Mouse (Mus musculus): ENCODE measurements around the gene Pex19.

The Pex19 gene

DNA sequence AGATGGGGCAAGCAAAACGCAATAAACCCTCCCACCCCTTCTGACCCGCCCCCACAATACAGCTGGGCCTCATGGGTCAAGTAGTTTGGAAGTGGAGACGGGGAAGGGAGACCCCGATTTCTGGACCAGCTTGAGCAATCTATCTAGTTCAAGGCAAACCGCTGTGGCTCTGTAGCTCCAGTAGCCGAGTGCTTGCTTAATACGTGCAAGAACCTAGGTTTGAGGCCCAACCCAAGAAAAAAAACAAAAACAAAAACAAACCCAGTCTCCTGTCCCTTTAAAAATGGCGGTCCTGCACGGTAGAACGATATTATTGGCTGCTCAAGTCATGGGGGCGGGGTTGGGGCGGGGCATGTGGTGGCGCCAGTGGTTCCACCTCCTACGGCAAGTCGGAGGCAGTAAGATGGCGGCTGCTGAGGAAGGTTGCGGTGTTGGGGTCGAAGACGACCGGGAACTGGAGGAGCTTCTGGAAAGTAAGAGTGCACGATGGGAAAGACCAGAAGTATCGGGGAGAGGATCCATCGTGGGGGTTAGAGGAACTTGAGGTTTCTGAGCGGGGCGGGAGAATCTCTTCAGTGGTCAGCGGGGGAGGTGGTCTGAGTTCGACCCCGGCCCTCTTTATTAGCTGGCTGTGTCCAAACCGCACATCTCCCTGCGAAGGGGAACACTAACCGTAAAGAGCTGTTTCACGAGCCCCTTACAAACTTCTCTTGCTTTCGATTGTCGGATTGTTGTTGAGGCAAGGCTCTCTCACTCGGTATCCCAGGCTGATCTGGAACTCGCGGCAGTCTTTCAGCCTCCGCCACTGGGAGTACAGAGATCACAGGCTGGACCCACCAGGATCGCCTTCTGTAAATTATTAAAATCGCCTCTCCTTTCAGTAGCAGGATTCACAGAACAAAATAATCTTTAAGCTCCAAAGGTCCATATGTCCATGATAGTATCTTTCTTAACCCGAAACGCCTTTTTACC is at the start of gene Pex19:
Gene Pex19 (plus strand): TSS at position 380 of the 972 bp plus-strand sequence.
- peak; percentile 93 for DNase-seq (ENCODE audit: low read depth)

DNA sequence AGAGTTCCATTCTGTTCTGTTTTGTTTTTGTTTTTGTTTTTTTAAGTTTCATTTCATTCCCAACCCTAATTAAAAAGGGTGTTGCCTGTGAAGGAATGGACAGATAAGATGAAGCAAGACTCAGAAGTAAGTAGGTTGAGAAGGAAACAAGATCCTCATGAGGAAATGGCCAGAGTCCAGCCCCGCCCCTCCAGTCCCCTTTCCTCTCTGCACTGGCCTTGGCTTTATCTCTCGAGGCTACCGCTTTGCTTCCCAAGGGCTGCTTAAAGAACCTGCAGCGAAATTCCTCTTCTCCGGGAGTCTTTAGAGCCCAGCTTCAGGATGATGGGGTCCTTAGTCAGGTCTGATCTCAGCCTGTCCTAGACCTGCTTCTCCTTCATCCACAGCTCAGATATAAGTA is 48.6 kb upstream of the Pex19 start:
- no peak for DNase-seq (ENCODE audit: low read depth)

DNA sequence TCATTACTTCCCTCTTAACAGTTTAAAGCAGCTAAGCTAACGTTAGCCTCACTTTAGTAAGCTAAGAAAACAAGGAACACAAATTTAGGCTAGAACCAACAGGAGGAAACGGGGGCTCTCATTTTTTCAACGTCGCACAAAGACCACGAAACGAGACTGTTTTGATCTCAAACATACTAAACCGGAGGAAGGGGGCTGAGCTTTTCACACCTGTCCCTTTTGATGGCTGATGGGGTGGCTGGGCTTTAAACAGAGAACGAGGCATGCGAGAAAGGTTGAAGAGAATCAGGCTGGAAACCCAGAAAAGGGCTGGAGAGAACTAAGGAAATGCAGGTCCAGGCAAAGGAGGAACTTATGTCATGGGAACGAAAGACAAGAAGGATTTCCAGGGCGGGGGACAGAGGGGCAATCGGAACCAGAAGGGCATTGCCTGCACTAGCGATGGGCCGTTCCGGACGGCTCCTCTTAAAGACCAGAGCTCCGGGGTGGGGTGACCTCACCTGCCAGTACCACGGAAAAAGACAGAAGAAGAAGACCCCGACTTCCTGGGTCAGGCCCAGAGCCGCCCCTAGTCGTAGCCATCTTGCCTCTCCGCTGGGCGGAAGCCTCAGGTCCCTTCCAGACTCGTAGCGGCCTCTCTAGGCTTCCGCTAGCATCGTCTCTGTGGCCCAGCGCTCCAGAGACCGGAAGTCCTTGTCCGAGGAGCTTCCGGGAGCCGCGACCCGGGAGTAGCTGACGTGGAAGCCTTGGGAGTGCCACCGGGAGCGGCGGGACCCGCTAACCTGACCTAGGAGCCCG is 44.3 kb upstream of the Pex19 start, which contains the start of the genes Copa and Ncstn:
Gene Copa (plus strand): TSS at position 429 of the 798 bp plus-strand sequence.
Gene Ncstn (minus strand): TSS at position 695 of the 798 bp plus-strand sequence.
- DNase-seq (ENCODE audit: low read depth), result peak; percentile 92

DNA sequence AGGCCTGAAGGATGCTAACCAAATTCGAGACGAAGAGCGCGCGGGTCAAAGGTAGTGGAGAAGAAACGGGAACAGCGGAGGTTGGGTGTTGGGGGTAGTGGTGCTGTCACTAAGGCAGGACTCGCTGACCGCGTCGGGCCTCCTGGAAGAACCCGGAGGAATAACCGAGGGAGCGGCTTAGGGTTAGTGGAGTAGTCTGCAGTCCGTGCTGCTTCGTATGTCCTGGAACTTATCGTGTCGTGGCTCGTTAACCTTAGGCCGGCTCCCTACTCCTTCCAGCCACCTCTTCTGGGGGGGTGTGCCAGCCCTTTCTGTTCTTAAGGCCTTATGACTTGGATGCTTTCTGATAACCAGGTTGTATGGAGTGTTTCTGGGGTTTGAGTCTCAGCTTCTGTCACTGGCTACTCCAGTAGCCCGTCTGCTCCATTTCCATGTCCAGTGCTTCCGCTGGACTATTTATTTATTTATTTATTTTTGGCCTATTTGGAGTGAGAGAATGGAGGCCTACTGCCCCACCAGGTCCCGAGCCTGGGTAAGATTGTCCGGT is 43.6 kb upstream of the Pex19 start:
- DNase-seq (ENCODE audit: low read depth), result no peak

DNA sequence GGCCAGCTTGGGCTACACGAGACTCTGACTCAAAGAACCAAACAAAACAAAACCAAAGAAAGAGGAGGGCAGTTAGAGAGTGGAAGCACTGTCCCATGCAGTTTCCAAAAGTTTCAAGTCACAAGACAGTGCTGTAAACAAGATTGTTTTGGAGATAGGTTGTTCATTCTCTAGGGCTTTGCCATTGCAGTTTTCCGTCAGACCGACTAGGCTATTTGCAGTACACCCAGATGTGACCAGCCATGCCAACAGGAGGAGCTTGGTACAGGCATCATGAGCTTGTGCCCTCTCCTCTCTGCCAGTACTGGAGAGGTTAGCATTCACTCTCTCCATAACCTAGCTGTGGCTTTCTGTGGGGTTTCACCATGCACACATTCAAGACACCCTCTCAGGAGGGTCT is 33.0 kb upstream of the Pex19 start:
- DNase-seq (ENCODE audit: low read depth), result no peak

DNA sequence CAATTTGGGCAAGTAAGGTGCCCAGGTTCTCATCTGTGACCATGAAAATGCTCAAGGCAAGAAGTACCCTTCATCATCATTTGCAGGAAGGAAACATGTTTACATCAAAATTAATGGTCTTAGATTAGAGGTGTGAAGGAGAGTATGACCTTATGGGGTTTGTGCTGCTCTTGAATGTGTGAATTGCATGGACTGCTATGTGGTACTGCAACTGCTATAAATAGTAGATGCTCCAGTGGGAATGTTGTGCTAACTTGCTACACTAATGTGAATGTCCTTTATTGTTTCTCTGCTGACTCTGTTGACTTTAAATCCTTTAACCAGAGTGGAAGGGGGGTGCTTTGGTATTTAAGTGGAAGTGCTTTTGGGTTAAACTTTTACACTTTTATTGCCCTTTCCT is 32.3 kb upstream of the Pex19 start:
- DNase-seq (ENCODE audit: low read depth), result no peak

DNA sequence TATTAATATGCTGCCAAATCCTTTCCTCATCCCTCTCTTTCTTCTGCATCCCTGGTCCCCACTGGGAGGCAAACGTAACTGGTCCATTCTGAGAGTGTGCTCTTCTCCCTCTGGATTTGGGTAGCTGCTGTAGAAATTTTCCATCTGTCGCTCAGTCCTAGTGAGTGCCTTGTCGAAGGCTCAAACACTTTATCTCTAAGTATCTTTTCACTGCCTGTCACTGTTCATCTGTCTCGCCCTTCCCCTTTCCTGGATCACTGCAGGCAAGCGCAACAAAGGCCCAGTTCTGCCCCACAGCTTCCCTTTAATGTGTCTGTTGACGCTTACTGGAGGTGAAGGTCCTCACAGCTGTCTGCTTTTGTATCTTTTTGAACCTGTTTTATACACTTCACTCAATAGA is 31.4 kb upstream of the Pex19 start:
- DNase-seq (ENCODE audit: low read depth), result no peak

DNA sequence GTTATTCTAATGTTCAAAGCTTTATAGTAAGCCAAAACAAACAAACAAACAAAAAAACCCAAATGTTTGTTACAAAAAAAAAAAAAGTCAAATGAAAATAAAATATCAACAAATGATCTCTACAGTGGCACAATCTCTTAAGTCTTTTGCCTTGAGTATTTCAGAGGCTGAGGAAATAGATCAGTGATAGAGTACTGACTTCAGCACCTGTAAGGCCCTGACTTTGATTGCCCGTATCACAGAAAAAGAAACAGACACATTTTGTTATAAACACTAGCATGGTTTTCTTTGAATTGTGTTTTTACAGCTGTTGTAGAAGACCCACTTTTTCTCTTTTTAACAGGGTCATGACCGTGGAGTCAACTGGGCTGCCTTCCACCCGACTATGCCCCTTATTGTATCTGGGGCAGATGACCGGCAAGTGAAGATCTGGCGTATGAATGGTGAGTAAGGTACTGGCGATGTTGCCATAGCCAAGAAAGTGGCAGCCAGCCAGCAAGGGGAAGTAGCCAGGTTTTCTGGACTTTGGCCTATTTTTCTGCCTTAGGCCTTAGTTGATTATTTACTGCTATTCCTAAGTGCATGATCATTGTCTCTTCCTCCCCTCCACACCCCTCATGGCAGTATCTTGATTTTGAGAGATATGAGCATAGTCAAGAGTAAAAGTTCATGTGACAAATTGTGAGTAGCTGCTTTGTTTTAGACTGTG is 27.1 kb upstream of the Pex19 start:
- no peak for DNase-seq (ENCODE audit: low read depth)

DNA sequence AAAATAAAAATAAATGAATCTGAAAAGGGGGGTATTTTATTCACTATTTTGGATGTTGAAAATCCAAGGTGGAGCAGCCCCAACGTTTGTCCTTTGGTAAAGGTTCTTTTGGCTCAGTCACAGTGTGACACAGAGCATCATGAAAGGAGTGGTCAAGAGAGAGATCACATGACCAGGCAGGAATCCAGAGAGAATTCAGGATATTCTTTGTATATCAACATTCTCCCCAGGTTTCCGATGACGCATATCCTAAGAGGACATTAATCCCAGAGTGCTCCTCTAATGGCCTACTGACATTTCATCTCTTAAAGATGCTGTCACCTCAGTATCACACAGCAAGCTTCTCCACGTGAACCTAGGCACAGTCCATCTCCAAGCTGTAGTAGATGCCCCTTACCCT is 22.9 kb upstream of the Pex19 start:
- DNase-seq (ENCODE audit: low read depth), result no peak

DNA sequence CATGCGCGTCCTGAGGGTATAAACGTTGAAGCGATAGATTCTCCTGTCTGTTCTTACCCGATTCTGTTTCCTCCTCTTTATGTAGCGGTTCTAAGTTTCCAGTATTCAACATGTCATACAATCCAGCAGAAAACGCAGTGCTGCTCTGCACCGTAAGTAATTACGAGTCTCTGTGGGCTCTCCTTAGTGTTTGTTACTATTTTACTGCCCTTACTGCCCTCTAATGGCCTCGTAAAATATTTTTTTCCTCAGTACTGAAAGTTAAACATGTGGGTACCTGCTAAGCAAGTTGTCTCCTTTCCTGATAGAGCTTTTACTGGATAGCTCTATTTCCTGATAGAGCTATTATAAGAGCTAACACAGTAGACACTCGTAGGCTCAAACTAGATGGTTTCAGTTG is 21.5 kb upstream of the Pex19 start:
- DNase-seq (ENCODE audit: low read depth), result no peak

DNA sequence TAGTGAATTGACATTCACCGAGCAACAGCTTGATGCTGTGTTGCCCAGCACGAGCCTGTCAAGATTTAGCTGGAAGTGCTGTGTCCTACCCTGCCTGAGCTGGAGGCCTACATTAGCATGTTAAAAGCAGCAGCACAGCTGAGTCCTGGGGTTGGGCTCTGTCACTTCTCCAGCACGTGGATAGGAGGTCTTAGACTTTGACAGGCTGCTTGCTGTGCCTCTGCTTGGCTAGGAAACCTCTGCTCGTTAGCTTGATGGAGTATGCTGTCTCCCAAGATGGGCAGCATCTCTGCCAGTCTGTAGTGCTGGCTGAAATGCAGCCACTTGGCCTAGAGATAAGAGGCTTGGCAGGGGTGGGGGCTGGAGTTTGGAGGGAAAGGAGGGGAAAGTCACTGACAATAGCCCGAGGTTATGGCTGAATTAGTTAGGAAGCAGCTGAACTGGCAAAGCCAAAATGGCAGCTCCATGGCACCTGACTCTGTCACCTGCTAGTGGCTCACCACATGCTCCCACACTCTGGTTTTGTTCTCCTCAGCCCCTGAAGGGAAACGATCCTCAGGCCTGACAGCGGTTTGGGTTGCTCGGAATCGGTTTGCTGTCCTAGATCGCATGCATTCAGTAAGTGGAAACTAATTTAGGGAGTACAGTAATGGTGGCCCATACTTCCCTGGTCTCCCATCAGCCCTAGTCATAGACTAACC is 18.6 kb upstream of the Pex19 start:
- DNase-seq (ENCODE audit: low read depth), result no peak

DNA sequence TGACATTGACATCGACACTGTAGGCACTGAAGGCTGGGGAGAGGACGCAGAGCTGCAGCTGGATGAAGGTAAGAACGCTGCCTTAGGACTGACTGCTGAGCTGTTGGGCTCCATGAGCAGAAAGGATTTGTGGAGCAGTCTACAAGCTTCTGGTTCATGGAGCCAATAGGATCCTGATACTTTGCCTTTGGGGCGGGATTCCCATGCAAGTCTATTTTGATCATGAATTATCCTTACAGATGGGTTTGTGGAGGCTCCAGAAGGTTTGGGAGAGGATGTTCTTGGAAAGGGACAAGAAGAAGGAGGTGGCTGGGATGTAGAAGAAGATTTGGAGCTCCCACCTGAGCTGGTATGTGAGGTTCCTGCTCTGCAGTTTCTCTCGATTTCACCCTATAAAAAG is 9.6 kb upstream of the Pex19 start:
- no peak for DNase-seq (ENCODE audit: low read depth)

DNA sequence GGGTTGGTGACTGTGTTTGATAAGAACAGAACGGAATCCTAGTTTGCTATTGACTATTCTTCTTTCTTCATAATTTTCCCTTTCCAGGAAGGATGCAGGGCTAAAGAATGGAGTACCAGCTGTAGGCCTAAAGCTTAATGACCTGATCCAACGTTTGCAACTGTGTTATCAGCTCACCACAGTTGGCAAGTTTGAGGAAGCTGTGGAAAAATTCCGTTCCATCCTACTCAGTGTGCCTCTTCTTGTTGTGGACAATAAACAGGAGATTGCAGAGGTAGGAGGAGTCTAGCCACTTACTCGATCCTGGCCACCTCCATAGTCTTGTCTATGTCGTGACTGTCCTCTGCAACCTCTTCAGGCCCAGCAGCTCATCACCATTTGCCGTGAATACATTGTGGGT is 7.5 kb upstream of the Pex19 start:
- no peak for DNase-seq (ENCODE audit: low read depth)

DNA sequence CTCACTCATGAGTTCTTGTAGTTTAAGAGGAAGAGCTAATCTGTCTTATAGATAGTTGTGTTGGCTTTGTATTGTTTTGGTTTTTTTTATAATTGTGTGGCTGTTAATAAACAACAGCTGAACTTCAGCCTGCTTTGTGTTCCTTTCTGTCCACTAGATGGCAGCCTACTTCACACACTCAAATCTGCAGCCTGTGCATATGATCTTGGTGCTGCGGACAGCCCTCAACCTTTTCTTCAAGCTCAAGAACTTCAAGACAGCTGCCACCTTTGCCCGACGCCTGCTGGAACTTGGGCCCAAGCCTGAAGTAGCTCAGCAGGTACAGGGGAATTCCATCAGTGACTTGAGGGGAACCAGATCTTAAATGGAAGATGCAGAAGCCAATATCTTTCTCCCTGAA is 6.8 kb upstream of the Pex19 start:
- DNase-seq (ENCODE audit: low read depth), result peak; percentile 75

DNA sequence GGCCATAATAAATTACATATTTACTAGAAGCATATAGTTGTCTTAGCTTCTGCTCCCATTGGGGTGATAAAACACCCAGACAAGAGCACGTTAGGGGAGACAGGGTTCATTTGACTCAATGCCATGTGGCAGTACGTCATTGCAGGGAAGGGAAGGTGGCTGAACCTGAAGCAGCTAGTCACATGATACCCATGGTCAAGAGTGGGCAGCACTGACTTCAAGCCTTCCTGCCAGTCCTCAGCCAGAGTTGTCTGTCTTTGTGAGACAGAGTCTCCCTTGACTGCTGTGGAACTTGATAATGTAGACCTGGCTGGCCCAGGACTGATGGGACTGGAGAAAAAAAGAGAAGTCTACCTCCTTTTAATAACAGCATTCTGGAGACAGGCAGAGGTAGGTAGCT is 3.9 kb upstream of the Pex19 start:
- no peak for DNase-seq (ENCODE audit: low read depth)

DNA sequence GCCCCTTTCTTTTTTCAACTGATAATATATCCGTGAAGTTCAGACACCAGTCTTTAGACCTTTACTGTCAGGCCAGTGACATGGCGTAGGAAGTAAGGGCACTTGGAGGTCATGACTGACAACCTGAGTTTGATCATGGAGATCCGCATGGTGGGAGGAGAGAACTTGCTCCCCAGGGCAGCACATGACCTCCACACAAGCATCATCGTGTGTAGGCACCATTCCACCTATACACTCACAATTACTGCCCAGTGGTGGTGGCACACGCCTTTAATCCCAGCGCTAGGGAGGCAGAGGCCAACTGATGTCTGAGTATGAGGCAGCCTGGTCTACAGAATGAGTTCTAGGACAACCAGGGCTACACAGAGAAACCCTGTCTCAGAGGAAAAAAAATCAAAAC is 2.0 kb upstream of the Pex19 start:
- no peak for DNase-seq (ENCODE audit: low read depth)

DNA sequence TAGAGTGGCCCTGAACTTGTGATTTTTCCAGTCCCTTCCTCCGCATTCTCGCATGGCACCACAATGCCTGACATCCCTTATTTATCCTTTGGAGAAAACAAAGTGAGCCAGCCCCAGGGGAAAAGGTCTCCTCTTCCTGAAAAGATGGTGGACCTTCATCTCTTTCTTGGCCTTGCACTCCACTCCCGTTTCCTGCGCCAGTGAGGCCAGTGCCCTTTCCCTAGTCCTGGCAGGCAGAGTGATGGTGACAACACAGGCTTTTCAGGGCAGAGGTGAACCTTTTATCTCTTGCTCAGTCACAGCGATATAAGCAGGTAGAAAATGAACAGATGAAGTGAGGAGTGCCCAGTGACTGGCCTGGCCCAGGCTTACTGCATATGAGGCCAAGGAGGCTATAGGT is 932 bp downstream of the Pex19 start:
- DNase-seq (ENCODE audit: low read depth), result no peak

DNA sequence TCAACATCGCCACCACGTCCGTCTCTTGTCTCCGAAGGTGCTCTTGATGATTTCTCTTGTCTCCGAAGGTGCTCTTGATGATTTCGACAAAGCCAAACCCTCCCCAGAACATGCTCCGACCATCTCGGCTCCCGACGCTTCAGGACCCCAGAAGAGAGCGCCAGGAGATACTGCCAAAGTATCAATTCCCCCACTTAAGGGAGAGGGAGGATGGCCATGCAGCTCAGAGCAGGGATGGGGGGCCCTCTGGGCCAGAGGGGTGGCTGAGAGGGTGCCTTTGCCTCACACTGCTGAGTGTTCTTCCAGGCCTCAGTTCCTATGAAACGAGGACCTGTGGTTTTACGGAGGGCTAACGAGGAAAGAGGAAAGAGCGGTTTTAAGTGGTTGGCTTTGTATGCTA is 2.0 kb downstream of the Pex19 start:
- DNase-seq (ENCODE audit: low read depth), result no peak

DNA sequence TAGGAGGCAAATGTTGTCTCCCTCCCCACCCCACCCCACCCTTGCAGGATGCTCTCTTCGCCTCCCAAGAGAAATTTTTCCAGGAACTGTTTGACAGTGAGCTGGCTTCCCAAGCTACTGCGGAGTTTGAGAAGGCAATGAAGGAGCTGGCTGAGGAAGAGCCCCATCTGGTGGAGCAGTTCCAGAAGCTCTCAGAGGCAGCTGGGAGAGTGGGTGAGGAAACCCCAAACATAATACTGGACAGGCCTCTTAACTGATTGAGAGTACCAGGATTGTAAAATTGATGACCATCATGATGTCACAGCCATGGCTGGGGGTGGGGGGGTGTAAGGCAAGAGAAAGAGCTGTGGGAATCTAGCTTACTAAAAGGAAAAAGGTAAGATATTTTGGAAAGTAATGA is 2.6 kb downstream of the Pex19 start:
- no peak for DNase-seq (ENCODE audit: low read depth)

DNA sequence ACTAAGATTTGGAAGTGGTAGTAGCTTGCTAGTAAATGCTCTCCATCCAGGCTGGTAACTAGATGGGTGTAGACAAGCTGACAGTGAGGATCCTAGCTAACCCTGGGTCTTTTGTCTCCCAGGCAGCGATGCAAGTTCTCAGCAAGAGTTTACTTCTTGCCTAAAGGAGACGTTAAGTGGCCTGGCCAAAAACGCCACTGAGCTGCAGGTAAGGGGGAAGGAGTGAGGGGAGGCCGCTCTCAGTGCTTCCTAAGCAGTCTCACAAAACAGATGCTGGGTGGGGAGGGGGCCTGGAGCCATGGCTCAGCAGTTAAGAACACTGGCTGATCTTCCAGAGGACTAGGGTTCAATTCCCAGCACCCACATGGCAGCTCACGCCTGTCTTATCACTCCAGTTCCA is 3.2 kb downstream of the Pex19 start:
- DNase-seq (ENCODE audit: low read depth), result no peak

DNA sequence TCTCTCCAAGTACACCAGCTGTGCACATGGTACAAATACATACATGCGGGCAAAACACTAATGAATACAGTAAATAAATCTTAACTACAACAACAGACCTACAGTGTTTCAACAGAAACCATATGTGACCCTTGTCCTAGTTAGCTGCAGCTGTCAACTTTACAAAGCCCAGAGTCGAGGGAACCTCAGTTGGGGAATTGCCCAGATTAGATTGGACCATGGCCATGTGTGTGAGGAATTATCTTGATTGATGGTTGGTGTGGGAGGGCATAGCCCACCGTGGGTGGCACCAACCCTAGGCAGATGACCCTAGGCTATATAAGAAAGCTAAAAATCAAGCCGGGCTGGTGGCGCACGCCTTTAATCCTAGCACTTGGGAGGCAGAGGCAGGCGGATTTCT is 5.8 kb downstream of the Pex19 start:
- no peak for DNase-seq (ENCODE audit: low read depth)

Measured in naive thymus-derived CD4-positive, alpha-beta T cell, adult 2 months (primary cell).